Mouse (Mus musculus) ovary, postnatal 36 days (tissue): ENCODE data around the gene E130311K13Rik.
A peak's percentile ranks its signal among the peaks of the same experiment; 100 is the strongest.

ENCODE experiments used
- DNase-seq: peaks from one replicate; pipeline ENCODE4 v3.0.0; 2022; ENCODE audit warnings: low spot score, mixed read lengths

Gene E130311K13Rik

GRCm38 (mm10) chr3:63928878-63929859 is at the start of gene E130311K13Rik:
Gene E130311K13Rik (minus strand): TSS chr3:63929472.
- DNase-seq = peak; percentile 94

GRCm38 (mm10) chr3:63977895-63978294 is 48.6 kb upstream of the E130311K13Rik start:
- no peak for DNase-seq

GRCm38 (mm10) chr3:63975955-63976908 is 47.0 kb upstream of the E130311K13Rik start, which contains the start of gene Gmps:
Gene Gmps (plus strand): TSS chr3:63976106.
- DNase-seq = peak; percentile 91

- no peak for DNase-seq
Observed at GRCm38 (mm10) chr3:63965929-63966328, 36.7 kb upstream of the E130311K13Rik start.

- DNase-seq = no peak
Observed at GRCm38 (mm10) chr3:63964922-63965249, 35.6 kb upstream of the E130311K13Rik start.

- peak; percentile 97 for DNase-seq
Observed at GRCm38 (mm10) chr3:63964100-63964921, 35.0 kb upstream of the E130311K13Rik start, which contains the start of gene Slc33a1. Gene Slc33a1 (minus strand): TSS chr3:63964768.

GRCm38 (mm10) chr3:63963421-63964099 is 34.3 kb upstream of the E130311K13Rik start:
- no peak for DNase-seq

GRCm38 (mm10) chr3:63949837-63950236 is 20.6 kb upstream of the E130311K13Rik start:
- no peak for DNase-seq

- no peak for DNase-seq
Observed at GRCm38 (mm10) chr3:63941204-63941850, 12.1 kb upstream of the E130311K13Rik start.

- no peak for DNase-seq
Observed at GRCm38 (mm10) chr3:63938928-63939327, 9.7 kb upstream of the E130311K13Rik start.

GRCm38 (mm10) chr3:63919634-63920033 is 9.6 kb downstream of the E130311K13Rik start:
- DNase-seq = no peak

GRCm38 (mm10) chr3:63910301-63910700 is 19.0 kb downstream of the E130311K13Rik start:
- DNase-seq = no peak

- peak; percentile 40 for DNase-seq
Observed at GRCm38 (mm10) chr3:63905241-63905640, 24.0 kb downstream of the E130311K13Rik start.

- DNase-seq = no peak
Observed at GRCm38 (mm10) chr3:63904157-63904556, 25.1 kb downstream of the E130311K13Rik start.

- peak; percentile 5 for DNase-seq
Observed at GRCm38 (mm10) chr3:63900021-63900571, 29.2 kb downstream of the E130311K13Rik start.

GRCm38 (mm10) chr3:63899309-63899695 is 30.0 kb downstream of the E130311K13Rik start, which contains the start of gene Plch1:
Gene Plch1 (minus strand): TSS chr3:63899472.
- peak; percentile 66 for DNase-seq

GRCm38 (mm10) chr3:63898581-63899308 is 30.5 kb downstream of the E130311K13Rik start:
- DNase-seq = peak; percentile 81

GRCm38 (mm10) chr3:63897177-63897576 is 32.1 kb downstream of the E130311K13Rik start:
- no peak for DNase-seq

GRCm38 (mm10) chr3:63896303-63896702 is 33.0 kb downstream of the E130311K13Rik start:
- DNase-seq = no peak
